Mouse (Mus musculus) erythroblast, embryonic 14.5 days (primary cell): ENCODE results near the gene Kifc5b.

Experiments used
- GATA1 ChIP-seq: IDR thresholded peaks from 2 replicates; pipeline ENCODE4 v1.6.1; 2012; ENCODE audit warnings: low read length, inconsistent platforms, mixed read lengths
- TAL1 ChIP-seq: IDR thresholded peaks from 3 replicates; pipeline ENCODE4 v1.6.1; 2012; ENCODE audit warnings: low read length, inconsistent platforms, mixed read lengths

- no peak for TF ChIP-seq GATA1
- TF ChIP-seq TAL1, result no peak
These were observed 33.3 kb upstream of the Kifc5b start for GRCm38 (mm10) chr17:26883585-26883984.
